Comparison of ENCODE assay signal across 26 mouse cellular contexts in the genomic region with DNA sequence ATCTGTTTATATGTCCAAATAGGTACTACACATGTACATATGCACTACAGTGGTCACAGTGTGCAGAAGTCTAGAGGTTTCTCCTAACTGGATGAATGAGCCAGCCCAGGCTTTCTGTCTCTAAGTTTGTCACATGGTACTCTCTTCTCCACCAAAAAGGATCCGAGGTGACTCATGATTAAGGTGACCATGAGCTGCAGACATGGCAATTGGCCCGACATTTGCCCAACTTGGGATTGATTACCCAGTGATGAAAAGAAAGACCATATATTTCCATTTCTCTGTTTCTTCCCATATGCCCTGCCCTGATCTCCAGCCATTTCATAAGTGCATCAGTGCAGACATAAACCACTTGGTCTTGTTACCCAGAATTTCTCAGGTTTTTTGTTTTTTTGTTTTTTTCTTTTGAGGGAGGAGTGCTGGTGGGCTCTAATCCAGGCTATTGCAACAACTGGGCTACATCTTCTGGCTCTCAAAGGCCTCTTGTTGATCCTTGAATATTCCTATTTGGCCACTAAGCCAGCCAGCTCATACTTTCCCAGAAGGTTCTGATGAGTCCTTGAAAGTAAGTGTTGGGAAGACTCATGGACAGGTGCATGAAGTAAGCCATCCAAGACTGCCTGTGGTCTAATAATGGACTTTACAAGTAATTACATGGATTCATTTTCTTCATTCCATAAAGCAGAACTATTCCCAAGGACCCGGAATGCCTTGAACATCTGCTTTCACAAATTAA. TPM values are rescaled to one million over a fixed set of nuclear protein-coding genes. Genes with fewer than 3 reads are reported as not detected.
DNase-seq lines count a peak whose midpoint lies in the region.
"Had no signal": no experiment of that assay in that cellular context is flagged by ENCODE, and none has a peak within 500 bp of the region (broad histone marks: within the 10 kb centered on the region; RNA-seq: fewer than 3 reads in every experiment).

No protein-coding gene starts in this region.

- peak; percentile 56 for DNase-seq in adrenal gland, adult 2 months
- DNase-seq in adrenal gland, postnatal 4 days (ENCODE audit: low spot score in 2 of 2), result no peak
- DNase-seq in adrenal gland, adult 8-10 months, result peak; percentile 54
- peak; percentile 55 for DNase-seq in adrenal gland, postnatal 14 days
- peak; percentile 29 for DNase-seq in fibroblast of lung, adult 2 months (ENCODE audit: low read depth)
- no peak for DNase-seq in layer of hippocampus, adult 18-20 months (ENCODE audit: low spot score in 2 of 2)
- DNase-seq in gastrocnemius, postnatal 25 days, result no peak
- no peak for DNase-seq in thymus, postnatal 14 days
- DNase-seq: B cell, adult 2 months; cerebellum, adult 9-10 months had no signal

RNA-seq across cellular contexts. Expression of a gene that starts 40.7 kb away (rescaled TPM):
- total RNA-seq in adrenal gland, adult 2 months (2021), result not detected
- polyA plus RNA-seq in adrenal gland, adult 2 months (2012; rRNA removed), result not detected in 2 replicates
- not detected for total RNA-seq in adrenal gland, postnatal 4 days (2021)
- total RNA-seq in adrenal gland, adult 8-10 months (2022), result not detected
- not detected in 2 replicates for total RNA-seq in adrenal gland, postnatal 14 days (2021)
- total RNA-seq in layer of hippocampus, adult 18-20 months (2021), result not detected
- not detected for total RNA-seq in gastrocnemius, postnatal 25 days (2021)
- total RNA-seq: adrenal gland, adult 18-20 months; CH12.LX; G1E had no signal
- polyA plus RNA-seq: activated CD4-positive, CD25-positive, alpha-beta regulatory T cell, adult 4 months; CD4-positive, CD25-positive, alpha-beta regulatory T cell, adult 4 months; cerebellum, adult 2 months; cortical plate, adult 2 months; embryonic facial prominence, embryonic 10.5 days; embryonic facial prominence, embryonic 12.5 days; embryonic facial prominence, embryonic 14.5 days; forebrain, embryonic 10.5 days; forebrain, embryonic 12.5 days; forebrain, embryonic 14.5 days; forebrain, embryonic 16.5 days; frontal cortex, adult 2 months; G1E; Patski had no signal

Comparison
In these comparisons a context has a peak if more than half of its experiments do, and no peak if none do; other contexts are left out.
1. DNase-seq: peak in adrenal gland, adult 2 months (single experiment), adrenal gland, adult 8-10 months (single experiment), adrenal gland, postnatal 14 days (single experiment) and fibroblast of lung, adult 2 months (single experiment); none in adrenal gland, postnatal 4 days (0 of 2), layer of hippocampus, adult 18-20 months (0 of 2), gastrocnemius, postnatal 25 days (single experiment) and thymus, postnatal 14 days (single experiment).